Mouse (Mus musculus): ENCODE measurements at regions not wholly inside any gene's neighbourhood (a gene's known extent, or its start where the extent isn't known, plus 50 kb on each side); places are given as distances from the start of the nearest gene placed in this dataset.

DNA sequence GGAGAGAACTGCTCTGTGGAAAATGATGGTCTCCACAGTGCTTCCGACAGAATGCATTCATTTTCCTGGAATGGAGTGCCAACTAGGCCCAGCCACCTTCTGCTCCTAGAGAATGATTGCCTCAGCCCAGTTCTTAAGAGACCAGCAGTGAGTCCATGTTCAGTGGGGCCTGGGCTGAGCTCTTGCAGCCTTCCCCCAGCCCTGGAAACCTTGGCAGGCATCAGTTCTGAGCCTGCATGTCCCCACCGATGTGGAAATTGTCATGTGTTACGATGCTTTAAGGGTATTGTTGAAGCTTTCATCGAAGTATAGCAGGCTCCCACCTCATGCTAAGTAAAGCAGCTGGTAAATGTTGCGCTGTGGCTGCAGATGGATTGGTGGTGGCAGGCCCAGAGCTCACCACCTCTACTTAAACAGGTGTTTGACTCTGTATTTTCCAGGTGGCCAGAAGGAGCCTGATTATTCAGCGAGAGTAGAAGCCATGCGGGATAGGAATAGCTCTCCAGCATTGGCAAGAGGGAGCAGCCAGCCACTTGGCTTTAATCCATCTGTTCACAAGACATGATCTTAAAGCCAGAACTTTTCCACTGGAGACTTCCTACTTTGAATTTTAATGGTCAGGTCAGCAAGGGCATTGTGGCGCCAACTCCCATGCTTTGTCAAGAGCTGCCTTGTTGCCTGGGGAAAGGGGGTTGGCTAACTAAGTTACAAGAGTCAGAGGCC lies 437.5 kb downstream of the Meis1 start:
- DNase-seq = peak; percentile 19

DNA sequence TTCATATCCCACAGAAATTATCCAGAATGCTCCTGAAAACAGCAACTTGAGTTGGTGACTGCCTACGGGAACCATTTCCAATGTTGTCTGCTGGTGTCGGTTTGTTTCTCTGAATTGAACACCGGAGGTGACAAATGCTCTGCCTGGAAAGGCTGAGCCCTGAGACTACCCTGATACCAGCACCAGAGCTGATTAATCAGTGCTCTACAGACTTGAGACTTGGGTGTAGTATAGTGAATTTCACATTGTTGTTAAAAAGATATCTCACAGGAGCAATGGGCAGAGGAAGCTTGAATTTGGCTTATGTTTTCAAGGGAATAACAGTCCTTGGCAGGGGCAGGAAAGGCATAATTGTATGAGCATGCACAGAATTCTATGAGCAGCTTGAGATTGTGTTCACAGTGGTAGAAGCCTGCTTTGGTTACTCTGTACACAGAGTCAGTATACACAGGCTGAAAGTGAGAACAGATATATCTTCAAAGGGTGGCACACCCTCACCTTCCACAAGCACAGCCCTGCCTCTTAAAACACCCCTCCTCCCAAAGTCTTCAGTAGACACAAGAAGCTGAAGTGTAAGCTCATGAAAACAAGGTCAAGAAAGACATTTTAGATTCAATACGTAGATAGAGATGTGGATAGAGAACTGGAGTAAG lies 447.1 kb downstream of the Meis1 start:
- no peak for DNase-seq

DNA sequence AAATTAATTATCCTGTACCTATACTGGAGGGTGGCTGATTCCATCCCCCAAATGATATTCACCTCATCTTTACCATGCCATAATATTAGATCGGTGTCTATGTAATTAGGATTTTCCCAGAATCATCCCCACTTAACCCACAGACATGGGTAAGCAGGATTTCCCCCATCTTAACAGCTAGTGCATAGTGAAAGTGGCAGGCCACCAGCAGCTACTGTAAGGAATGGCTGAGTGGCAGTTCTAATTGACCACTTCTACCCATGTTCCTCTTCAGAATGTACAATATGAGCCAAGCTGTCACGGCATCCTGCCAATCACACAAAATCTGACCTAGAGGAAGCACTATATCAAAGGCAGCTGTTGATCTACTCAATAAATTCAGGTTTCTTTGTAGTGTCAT lies 455.8 kb downstream of the Meis1 start:
- no peak for DNase-seq

DNA sequence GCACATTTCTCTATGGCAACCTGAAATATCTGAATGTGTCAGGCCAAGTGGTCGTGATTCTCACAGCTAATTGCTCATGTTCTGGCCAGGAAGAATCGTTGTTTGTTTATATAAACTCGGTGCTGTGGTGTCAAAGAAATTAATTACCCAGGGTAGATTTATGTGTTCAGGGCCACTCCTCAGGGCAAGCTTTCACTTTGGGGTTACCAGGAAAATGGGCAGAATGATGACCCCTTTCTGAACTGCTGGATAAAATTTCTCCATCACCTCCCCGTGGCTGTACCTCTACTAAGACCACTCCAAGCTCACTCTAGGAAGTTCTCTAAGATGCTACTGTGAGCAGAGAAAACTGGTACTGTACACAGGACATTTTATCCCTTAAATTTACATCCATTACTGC lies 460.1 kb downstream of the Meis1 start:
- no peak for DNase-seq

DNA sequence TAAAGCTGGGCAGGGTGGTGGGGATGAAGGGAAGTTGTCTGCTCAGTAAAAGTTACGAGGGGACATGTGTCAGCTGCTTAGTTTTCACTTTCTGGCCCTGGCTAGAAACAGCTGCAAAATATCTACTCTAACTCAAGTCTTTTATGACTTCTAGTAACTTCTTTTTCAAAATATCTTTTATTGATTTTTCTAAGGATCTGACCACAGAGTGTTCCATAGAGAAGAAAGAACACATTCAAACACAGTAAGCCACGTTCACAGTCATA lies 483.3 kb downstream of the Meis1 start:
- no peak for DNase-seq

DNA sequence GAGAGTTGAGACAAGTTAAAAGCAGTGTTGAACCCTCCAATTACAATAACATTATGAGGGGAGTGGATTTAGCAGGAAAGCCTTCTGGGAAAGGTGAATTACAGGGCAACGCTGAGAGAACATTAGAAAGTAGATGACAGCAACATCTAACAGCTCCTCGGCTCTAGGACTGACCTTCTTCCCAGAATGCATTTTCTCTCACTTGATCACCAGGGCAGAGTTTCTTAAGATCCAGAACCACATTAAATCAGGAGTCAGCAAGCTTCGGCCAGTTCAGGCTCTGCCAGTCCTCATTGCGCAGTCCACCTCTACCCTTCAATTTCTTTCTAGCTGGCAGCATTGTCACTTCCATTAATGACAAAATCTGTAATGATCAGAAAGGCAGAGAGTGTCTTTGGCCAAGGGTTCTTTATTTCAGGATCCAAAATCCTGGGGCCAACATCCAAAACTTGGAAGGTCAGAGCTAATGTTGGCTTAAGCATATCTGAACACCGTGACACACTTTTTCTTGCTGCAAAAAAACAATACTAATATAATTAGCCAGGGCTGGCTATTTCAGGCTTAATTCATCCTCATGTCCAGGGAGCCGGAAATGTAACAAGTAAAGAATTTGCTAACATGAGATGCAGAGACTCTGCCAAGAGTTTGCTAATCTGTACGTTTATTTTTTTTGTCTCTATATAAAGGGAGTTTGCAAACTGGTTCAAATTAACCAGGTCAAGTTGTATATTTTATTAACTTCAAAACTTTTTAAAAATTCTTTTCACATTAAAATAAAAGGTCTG lies 483.8 kb downstream of the Meis1 start:
- peak; percentile 5 for DNase-seq

DNA sequence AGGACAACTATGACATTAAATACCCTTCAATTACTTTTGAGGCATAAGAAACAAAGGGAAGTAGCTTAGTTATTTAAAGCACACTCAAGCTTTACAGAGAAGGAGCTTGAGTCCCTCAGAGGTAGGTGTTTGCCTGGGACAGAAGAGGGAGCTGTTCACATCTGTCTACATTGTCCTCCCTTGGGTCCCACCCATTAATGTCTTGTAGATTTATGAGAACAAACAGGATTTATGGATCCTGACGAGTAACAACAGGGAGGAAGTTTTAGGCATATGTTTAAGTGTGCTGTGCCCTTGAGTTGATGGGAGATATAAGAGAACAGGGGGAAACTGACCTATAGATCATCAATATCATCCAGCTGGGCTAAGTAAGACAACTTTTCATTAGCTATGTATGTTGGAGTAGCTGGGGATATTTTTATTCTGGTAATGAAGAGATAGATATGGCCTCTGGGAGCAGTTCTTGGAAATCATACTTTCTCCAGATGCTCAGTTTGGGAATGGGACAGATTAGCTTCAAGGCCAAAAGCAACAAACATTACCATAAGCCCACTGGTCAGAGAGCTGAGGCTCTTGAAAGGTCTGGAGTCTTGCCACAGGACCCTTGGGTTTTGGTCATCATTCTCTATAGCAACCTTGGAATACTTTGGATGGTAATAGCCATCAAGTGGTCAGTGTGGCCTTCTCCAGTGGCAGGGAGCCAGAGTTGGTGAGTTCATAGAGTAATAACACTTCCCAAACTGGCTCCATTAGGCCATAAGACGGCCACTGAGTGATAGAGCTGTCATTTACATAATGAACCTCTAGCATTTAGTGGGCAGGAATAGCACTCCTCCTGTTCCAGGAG lies 487.3 kb downstream of the Meis1 start:
- DNase-seq = peak; percentile 11

DNA sequence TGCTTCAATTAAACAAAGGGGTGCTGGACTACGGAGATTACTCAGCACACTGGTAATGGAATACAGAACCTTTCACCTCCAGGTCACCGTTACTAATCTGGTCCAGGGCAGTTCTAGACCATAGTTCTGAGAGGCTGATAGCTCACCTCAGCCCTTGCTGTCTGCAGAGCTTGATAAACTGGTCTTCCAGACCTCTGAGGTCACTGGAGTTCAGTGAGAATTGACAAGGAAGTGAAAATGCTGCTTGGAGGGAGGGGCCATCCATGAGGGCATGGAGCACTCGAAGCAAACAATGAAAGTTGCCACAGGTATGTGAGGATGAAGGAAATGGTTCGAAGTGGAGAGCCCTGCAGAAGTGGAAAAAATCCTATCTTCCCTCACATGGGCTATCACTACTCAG lies 490.2 kb downstream of the Meis1 start:
- no peak for DNase-seq

DNA sequence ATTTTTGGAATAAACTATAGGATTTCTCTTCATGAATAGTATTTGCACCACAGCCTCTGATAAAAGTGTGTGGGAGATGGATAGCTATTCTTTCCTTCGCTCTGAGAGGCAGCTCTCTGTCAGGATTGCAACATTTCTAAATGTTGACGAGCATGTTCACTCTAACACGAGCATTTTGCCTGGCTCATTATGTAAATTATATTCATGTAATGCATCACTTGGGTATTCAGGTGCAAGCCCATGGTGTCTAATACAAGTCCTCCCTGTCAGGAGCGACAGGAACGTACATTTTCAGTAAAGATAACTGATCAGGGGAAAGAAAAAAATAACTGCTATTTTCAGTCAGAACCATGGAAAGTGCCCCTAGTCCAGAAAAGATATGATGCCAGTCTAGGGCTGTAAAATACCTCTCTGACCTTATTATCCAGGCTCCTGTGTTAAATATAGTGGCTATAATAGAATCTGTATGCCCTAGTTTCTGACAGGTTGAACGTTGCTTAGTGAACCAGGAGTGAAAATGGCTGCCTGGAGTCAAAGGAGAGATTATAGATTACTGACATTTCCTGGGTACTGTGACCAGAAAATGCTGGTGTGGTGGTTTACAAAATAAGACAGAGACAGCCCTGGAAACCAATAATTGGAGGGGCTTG lies 523.6 kb downstream of the Meis1 start:
- no peak for DNase-seq

DNA sequence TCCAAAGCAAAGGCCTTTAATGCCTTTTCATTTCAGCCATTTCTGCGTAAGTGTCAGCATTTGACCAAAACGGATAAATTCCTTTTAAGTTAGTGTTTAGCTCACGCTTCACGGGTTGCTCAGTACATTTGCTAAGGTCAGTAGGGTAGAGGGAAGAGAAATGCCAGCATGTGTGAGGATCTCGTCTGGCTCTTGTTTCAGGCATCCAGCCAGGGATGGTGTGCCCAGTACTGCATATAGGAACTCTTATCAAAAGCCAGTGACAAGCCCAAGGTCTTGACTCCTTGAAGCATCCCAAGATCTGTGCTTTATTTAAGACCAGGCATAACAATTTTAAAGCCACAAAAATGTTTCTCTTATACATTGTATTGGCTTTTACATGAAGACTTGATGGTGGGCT lies 524.8 kb downstream of the Meis1 start:
- DNase-seq = no peak

DNA sequence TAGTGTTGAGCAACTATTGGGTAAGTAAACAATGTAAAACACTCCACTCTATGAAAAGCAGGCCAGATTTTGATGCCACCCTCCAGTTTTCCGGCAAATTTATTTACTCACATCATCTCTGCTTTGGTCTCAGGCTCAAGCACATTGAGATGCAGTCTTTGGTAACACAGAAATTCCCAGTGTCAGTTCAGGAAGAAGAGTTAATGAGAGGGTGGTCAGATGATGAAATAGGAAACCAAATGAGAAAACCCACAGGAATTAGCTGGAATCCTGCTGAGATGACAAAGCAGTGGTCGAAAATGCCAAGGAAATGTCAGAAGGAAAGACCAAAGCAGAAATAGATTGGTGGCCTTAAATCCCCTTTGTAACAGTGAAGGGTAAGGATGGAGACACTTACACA lies 525.7 kb downstream of the Meis1 start:
- no peak for DNase-seq

DNA sequence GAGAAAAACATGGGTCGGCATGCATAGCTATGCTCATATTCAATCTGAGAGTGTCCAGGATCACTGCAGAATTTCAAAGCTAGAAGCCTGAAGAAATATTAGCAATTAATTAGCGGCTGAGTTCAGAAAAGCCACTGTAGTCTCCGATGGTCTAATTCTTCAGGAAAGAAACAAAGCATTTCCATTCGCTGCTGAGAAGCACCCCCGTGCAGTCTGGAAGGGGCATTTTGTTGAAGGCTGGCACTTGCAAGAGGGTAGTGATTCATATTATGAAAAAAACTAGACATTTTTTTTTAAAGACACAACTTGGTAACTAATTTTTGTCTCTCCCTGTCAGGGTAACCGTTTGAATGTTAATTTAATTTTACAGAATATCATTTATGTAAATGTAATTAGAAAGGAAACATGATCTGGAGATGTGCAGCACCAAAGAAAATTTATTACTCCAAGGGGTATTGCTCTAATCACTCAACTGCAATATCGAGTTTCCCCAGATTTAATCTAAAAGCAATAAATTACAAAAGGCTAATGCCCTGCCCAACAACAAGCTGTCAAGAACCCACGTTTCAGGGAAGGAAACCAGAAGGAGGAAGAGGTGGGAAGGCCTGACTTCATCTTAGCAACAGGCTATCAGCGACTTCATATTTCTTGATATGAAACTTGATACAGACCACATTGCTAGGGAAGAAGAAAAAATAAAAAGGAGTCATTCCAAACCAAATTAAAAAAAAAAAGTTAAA lies 529.1 kb downstream of the Meis1 start:
- DNase-seq = no peak

DNA sequence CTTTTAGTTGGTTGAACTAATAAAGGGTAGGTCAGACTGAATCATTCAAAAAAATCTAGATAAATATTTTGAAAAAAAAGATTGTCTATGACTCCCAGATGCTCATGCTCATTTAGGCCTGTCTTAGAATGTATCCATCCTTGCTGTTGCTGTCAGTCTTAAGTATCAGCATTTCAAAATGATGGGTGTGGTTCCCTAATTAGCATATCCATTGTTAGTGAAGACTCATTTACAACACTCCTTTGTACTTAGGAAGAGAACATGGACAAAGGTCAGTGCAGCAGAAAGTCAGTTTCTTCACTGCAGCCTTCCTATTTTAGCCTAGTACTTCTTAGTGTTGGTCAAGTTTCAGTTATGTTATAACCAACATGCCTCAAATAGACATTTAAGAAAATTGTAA lies 525.2 kb upstream of the Etaa1 start:
- DNase-seq = no peak

DNA sequence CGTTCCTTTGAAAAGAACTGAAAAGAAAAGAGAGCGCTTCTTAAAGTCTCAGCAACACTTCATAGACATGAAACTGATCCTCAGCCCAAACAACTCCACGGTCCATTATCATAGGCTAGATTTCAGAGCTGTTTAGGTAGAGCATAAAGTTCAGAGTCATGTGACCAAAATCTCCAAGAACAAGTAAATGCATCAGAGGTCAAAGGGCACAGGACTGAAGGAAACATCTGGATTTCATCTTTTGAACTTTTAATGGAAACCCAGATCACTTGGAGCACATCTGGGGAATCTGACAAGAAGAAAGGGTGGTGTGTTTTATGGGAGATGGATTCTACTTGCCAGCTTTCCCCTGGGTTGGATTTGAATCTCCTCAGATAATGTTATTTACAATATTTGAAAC lies 497.6 kb upstream of the Etaa1 start:
- no peak for DNase-seq

DNA sequence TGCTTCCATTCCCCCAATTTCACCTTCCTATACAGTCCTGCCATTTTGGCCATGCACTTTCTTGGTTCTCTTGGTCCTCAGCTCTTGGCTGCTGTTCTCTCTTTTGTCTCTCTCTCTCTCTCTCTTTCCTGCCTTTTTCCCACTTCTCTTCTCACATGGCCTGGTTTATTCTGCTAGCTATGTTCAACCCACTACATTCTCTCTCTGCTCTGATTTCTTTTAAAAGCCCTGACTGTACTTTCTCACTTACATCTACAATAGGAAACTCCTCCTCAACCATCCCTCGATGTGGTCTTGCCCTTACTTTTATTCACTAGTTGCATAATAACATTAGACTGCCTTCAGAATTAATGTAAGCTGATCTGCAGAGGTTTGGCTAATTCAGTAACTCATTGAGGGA lies 495.2 kb upstream of the Etaa1 start:
- DNase-seq = no peak

DNA sequence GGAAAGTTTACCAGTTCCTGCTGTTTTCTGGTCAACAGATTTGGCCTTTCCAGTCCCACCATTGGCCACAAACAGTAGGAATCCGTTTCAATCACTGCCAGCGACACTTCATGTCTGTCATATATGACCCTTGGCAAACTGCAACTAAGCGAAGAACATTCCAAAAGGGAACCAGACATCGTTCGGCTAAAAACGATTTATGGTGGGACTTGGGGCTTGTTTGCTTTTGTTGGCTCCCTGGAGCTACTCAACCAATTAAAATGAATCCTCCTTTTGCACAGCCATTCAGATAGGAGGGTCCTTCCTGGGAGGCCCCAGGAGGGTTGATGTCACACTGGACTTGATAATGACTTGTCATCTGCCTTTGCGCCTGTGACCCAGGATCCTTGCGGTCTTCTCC lies 490.9 kb upstream of the Etaa1 start:
- no peak for DNase-seq

DNA sequence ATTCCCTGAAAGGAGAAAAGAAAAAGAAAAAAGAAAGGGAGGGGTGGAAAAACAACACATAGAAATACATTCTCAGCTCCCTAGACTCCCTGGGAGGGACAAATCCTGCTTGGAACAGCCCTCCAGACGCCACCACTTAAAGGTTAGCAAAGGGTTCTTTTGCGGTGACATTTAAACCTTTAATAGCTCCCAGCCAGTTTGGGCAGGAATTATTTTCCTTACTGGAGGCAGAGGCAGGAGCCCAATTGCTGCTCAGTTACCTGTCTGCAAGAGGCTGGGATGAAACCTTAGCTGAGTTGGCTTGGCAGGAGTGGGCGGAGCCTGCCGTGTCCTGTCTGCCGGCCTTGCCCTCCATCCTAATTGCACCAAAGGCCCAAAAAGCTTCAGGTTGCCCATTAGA lies 490.4 kb upstream of the Etaa1 start:
- no peak for DNase-seq

DNA sequence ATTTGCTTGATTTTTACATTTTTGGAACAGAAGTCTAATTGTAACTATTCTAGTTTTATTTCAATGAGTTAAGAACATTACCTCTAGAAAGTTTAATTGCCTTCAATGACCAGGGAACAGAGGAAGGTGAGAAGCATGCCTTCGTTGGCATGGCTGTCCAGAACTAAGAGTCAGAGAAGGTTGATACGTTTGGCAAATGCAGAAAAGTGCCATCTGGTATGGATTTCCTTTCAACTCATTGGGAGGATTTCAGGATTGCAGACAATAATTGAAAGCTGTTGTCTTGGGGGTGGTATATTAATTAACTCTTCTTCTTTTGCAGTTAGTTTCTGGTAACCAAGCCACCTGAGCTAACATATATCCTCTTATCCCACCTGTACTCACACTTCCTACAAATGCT lies 489.5 kb upstream of the Etaa1 start:
- no peak for DNase-seq

DNA sequence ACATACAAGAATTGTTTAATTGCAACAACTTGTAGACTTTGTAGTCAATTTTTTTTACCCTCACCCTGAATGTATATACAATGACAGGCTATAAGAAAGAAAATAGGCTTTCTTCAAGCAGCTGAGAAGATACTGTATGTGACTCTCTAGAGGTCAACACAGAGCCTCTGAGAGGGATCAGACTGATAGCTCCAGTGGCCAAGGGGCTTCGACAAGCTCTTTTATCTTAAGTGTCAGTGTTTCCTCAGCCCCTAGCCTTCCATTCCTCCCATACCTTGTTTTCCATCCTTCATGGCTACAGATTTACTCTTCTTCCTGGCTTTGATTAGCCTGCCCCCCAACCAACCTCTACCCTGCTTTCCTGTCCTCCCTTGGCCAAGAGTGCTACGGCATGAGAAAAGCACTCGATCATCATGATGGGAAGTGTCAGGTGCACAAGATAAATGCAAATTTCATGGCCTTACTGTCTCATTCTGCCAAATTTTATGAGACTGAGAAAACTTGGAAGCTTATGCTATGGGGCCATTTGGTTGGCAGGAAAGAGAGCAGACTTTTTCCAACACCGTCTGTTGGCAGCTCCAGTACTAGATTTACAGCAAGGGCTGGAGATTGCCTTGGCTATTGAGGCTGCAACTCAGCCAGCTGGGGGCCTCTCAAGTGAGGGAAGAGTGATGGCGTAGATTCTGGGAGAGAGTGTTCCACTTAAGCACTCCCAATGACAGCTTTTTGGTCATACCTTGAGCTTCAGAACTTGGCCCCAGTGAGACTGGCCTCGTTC lies 484.3 kb upstream of the Etaa1 start:
- DNase-seq = peak; percentile 11

DNA sequence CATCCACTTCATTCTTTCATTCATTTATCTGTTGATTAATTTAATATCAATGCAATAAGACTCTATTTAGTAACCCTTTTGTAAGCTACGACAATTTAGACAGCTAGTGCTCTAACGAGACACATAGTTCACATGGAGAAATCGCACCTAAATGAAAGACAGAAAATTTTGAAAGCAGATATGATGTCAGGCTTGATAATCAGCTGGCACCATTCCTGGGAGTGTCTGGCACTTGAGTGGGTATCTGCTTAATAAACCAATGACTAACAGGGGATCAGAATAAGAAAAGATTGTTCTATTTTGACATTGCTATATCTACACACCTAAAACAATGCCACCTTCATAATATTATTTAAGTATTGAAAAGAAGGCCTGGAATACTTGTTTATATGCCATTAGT lies 467.4 kb upstream of the Etaa1 start:
- no peak for DNase-seq

DNA sequence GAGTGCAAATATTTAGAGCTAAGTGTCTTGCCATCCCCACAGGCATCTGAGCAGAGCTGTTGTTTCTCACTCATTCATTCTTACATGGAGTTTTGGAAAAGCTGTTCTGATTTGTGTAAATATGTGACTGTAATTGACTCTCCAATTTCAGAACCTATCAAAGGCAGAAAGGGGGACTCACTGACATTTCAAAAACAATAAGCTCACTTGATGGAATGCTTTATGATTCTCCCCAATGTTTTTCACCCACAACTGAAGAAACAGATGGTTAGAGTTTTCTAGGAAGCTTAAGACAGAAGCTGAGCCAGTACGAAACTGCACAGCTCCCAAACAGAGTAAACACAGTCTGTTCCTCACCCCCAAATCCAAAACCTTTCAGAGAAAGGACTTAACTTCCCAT lies 460.1 kb upstream of the Etaa1 start:
- DNase-seq = no peak

All from adrenal gland, adult 2 months (tissue).